Comparison of ENCODE assay signal across 26 mouse cellular contexts in the genomic region with DNA sequence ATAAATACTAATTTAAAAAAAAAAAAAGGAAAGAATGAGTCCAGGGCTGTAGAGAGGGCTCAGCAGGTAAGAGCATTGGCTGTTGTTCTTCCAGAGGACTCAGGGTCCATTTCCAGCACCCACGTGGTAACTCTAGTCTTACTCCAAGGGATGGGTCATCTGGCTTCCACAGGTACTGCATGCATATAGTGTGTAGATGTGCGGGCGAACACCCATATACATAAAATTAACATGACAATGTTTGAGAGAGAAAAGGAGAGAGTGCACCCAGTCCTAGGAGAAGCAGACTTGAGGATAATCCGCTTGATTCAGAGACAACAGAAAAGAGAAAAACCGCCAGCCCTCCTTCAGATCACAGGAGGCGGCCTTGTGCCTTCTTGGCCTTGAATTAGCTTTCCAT.
A peak's percentile ranks its signal among the peaks of the same experiment; 100 is the strongest.
DNase-seq lines count a peak whose midpoint lies in the region; ATAC-seq and TF ChIP-seq lines count a peak whose summit lies in the region.
"Had no signal": no experiment of that assay in that cellular context is flagged by ENCODE, and none has a peak within 500 bp of the region (broad histone marks: within the 10 kb centered on the region; RNA-seq: fewer than 3 reads in every experiment).

No protein-coding gene starts in this region.

- H3K4me3 ChIP-seq in ES-E14 (ENCODE audit: insufficient read depth in 1 of 2, low read depth in 1 of 2, low read length in 2 of 2, poor library complexity in 1 of 2, severe bottlenecking in 1 of 2) = no peak overlapping the region
- no peak overlapping the region for H3K4me3 ChIP-seq in forebrain, embryonic 12.5 days (replicated peaks)

- H3K4me2 ChIP-seq in forebrain, embryonic 12.5 days = no peak overlapping the region

- in situ Hi-C loops in ES-E14 (cut with MboI; ENCODE audit: low sequenced_read_pairs in 2 of 2, unreplicated experiment in 2 of 2) = no loop called here

- H3K36me3 ChIP-seq in ES-E14 (ENCODE audit: control insufficient read depth, insufficient read depth, low read length, poor library complexity, severe bottlenecking) = no peaks in the 10 kb centered on the region
- no peaks in the 10 kb centered on the region for H3K36me3 ChIP-seq in forebrain, embryonic 12.5 days (replicated peaks)
- H3K36me3 ChIP-seq: G1E had no signal

- DNase-seq in ES-CJ7 (ENCODE audit: low read depth, low spot score) (peak; percentile 90), ES-E14 (ENCODE audit: low read depth, low spot score) (peak; percentile 19), R1 (ENCODE audit: low read depth, low spot score) (peak; percentile 88), ZHBTc4 (ENCODE audit: low read depth, low spot score) (peak; percentile 90)
- no peak for DNase-seq in right cerebral cortex, postnatal 10 days (ENCODE audit: low spot score in 2 of 2)
- DNase-seq in kidney, postnatal 25 days = no peak
- no peak for DNase-seq in kidney, postnatal 10 days
- DNase-seq: adrenal gland, adult 2 months; adrenal gland, adult 8-10 months; adrenal gland, postnatal 10 days; adrenal gland, postnatal 14 days; adrenal gland, postnatal 25 days; adrenal gland, postnatal 36 days; B cell, adult 2 months; cerebellum, adult 11 months; cerebellum, adult 11-12 months; cerebellum, adult 18-20 months; cerebellum, adult 2 months; cerebellum, adult 8-10 months; cerebellum, adult 9-10 months had no signal

- H3K27me3 ChIP-seq in forebrain, embryonic 12.5 days = no peaks in the 10 kb centered on the region
- H3K27me3 ChIP-seq: CH12.LX had no signal

- no peaks in the 10 kb centered on the region for H3K9me3 ChIP-seq in ES-E14 (ENCODE audit: control insufficient read depth, insufficient read depth, low read depth, low read length)
- H3K9me3 ChIP-seq in forebrain, embryonic 12.5 days = no peaks in the 10 kb centered on the region

- 63% methylated on average over 6 of the region's 6 CpGs for WGBS in forebrain, embryonic 12.5 days

- no peak for ATAC-seq in forebrain, embryonic 12.5 days (ENCODE audit: low FRiP score)
- ATAC-seq: activated CD4-positive, CD25-positive, alpha-beta regulatory T cell, adult 4 months; CD4-positive, CD25-positive, alpha-beta regulatory T cell, adult 4 months; Patski had no signal

- no peak overlapping the region for H3K9ac ChIP-seq in ES-E14 (ENCODE audit: insufficient read depth, low read depth, low read length, poor library complexity, severe bottlenecking)
- H3K9ac ChIP-seq in forebrain, embryonic 12.5 days = no peak overlapping the region

- H3K4me1 ChIP-seq in ES-E14 (ENCODE audit: control insufficient read depth in 2 of 2, insufficient read depth in 2 of 2, low read length in 2 of 2, poor library complexity in 1 of 2) = peaks cover 0 to 5% of the 10 kb centered on the region in 2 experiments; a peak in 2 of 4 replicates
- peaks cover 14% of the 10 kb centered on the region for H3K4me1 ChIP-seq in forebrain, embryonic 12.5 days

- no peak overlapping the region for H3K27ac ChIP-seq in ES-E14 (ENCODE audit: insufficient read depth, low read depth, low read length, poor library complexity, severe bottlenecking)
- no peak overlapping the region for H3K27ac ChIP-seq in forebrain, embryonic 12.5 days

TF ChIP-seq in ES-E14, 5 proteins besides CTCF, POLR2A, EP300 and RAD21:
- TF ChIP-seq HCFC1 (IDR thresholded peaks at IDR 0.05; ENCODE audit: borderline replicate concordance, insufficient read depth, low read length) (no peak), ZC3H11A (IDR thresholded peaks at IDR 0.05; ENCODE audit: borderline replicate concordance, low read depth, low read length) (no peak)

Comparison
In these comparisons a context has a peak if more than half of its experiments do, and no peak if none do; other contexts are left out.
1. DNase-seq: peak in ES-CJ7 (single experiment), ES-E14 (single experiment), R1 (single experiment) and ZHBTc4 (single experiment); none in right cerebral cortex, postnatal 10 days (0 of 2), kidney, postnatal 25 days (0 of 2) and kidney, postnatal 10 days (single experiment).